In the genomic region with DNA sequence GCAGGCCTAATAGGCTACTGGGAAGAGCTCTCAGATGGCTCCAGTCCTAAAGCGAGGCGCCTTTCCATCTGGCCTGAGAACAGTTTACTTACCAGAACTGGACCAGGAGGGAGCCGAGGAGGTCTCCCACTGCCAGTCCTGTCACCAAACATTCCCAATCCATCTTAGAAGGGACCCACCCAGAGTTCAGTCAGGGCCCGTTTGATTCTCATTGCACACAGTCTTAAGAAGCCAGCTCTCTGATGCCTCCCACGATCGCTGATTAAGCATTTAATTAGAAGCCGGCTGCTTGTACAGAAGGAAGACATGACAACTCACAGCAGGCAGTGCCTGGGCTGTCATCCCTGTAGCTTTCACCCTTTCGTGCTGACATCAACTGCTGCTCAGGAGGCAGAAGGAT, we compare ENCODE assay signal across 11 mouse cellular contexts.
A peak's percentile ranks its signal among the peaks of the same experiment; 100 is the strongest.
DNase-seq lines count a peak whose midpoint lies in the region; ATAC-seq and TF ChIP-seq lines count a peak whose summit lies in the region.
"Had no signal": no experiment of that assay in that cellular context is flagged by ENCODE, and none has a peak within 500 bp of the region (broad histone marks: within the 10 kb centered on the region; RNA-seq: fewer than 3 reads in every experiment).

No protein-coding gene starts in this region.

- H3K4me3 ChIP-seq in hindbrain, postnatal 0 days (ENCODE audit: low read length): no peak overlapping the region
- H3K4me3 ChIP-seq in hindbrain, embryonic 12.5 days: no peak overlapping the region
- H3K4me3 ChIP-seq: limb, embryonic 13.5 days had no signal

- H3K4me2 ChIP-seq in hindbrain, postnatal 0 days (ENCODE audit: low read depth, low read length): no peak overlapping the region
- H3K4me2 ChIP-seq in hindbrain, embryonic 12.5 days (replicated peaks): no peak overlapping the region
- H3K4me2 ChIP-seq: limb, embryonic 13.5 days had no signal

- no peaks in the 10 kb centered on the region for H3K4me1 ChIP-seq in hindbrain, postnatal 0 days (ENCODE audit: insufficient read depth, low read length)
- no peaks in the 10 kb centered on the region for H3K4me1 ChIP-seq in hindbrain, embryonic 12.5 days

- peak; percentile 66 for ATAC-seq in hindbrain, postnatal 0 days
- ATAC-seq in hindbrain, embryonic 12.5 days (ENCODE audit: low FRiP score): no peak
- ATAC-seq: intestine, postnatal 0 days had no signal

- H3K9ac ChIP-seq in hindbrain, postnatal 0 days (replicated peaks; ENCODE audit: low read length): no peak overlapping the region
- no peak overlapping the region for H3K9ac ChIP-seq in hindbrain, embryonic 12.5 days
- H3K9ac ChIP-seq: limb, embryonic 13.5 days had no signal

- H3K27me3 ChIP-seq in hindbrain, postnatal 0 days (ENCODE audit: insufficient read depth, low read length): no peaks in the 10 kb centered on the region
- H3K27me3 ChIP-seq in hindbrain, embryonic 12.5 days: no peaks in the 10 kb centered on the region
- H3K27me3 ChIP-seq: limb, embryonic 13.5 days had no signal

- intact Hi-C loops in heart, postnatal 10 days (cut with DNase I): no loop called here

- no peak overlapping the region for H3K27ac ChIP-seq in hindbrain, postnatal 0 days
- no peak overlapping the region for H3K27ac ChIP-seq in hindbrain, embryonic 12.5 days
- H3K27ac ChIP-seq: limb, embryonic 13.5 days had no signal

- DNase-seq in hindbrain, postnatal 0 days (ENCODE audit: low spot score): peak; percentile 67
- peak; percentile 22 for DNase-seq in right cerebral cortex, adult 18-20 months
- DNase-seq in right cerebral cortex, postnatal 4 days: no peak
- peak; percentile 55 for DNase-seq in heart, postnatal 10 days
- DNase-seq in retina, postnatal 1 day: peak; percentile 26
- DNase-seq in c-Kit-positive CD71-positive TER-119-positive erythroid progenitor cells, embryonic 14.5 days (ENCODE audit: low spot score): no peak
- DNase-seq in adrenal gland, adult (ENCODE audit: inconsistent age in 2 of 2, low spot score in 1 of 2): no peak
- DNase-seq: thymus, adult 18-20 months had no signal

- H3K9me3 ChIP-seq in hindbrain, postnatal 0 days (ENCODE audit: low read length): no peaks in the 10 kb centered on the region
- H3K9me3 ChIP-seq in hindbrain, embryonic 12.5 days (replicated peaks): no peaks in the 10 kb centered on the region
- H3K9me3 ChIP-seq: limb, embryonic 13.5 days had no signal

- 27% methylated on average over 8 of the region's 8 CpGs for WGBS in hindbrain, postnatal 0 days
- WGBS in hindbrain, embryonic 12.5 days: 61% methylated on average over 8 of the region's 8 CpGs

- no peak for TF ChIP-seq CTCF in hindbrain, postnatal 0 days (IDR thresholded peaks at IDR 0.05; ENCODE audit: low read depth)

- H3K36me3 ChIP-seq in hindbrain, postnatal 0 days (ENCODE audit: insufficient read depth, low read length): no peaks in the 10 kb centered on the region
- H3K36me3 ChIP-seq in hindbrain, embryonic 12.5 days: no peaks in the 10 kb centered on the region

Comparison
In these comparisons a context has a peak if more than half of its experiments do, and no peak if none do; other contexts are left out.
1. DNase-seq: peak in hindbrain, postnatal 0 days (single experiment), right cerebral cortex, adult 18-20 months (single experiment), heart, postnatal 10 days (2 of 2) and retina, postnatal 1 day (single experiment); none in right cerebral cortex, postnatal 4 days (single experiment), c-Kit-positive CD71-positive TER-119-positive erythroid progenitor cells, embryonic 14.5 days (single experiment) and adrenal gland, adult (0 of 2).